ENCODE assay signal across 10 mouse cellular contexts in the genomic region with DNA sequence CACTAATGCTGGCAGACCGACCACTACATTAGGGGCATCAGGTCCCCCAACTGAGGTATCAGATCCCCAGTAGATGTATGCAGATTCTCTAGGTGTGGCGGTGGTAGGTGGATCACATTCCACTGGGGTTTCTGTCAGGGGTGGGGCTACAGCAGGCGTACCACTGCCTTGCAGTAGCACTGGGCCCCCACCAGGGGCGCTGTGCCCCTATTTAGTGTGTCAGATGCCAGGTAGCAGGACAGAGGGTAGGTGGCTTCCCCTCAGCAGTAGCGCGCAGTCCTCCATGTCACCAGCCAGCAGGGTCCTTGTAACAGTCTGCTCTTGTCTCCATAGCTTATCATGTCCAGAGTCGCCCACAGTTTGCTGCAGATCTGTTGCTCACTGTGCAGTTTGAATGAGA.
DNase-seq lines count a peak whose midpoint lies in the region; ATAC-seq and TF ChIP-seq lines count a peak whose summit lies in the region.
"Had no signal": no experiment of that assay in that cellular context is flagged by ENCODE, and none has a peak within 500 bp of the region (broad histone marks: within the 10 kb centered on the region; RNA-seq: fewer than 3 reads in every experiment).

No protein-coding gene starts in this region.

- WGBS in heart, postnatal 0 days = 42% methylated on average over 7 of the region's 7 CpGs
- WGBS in neural tube, embryonic 13.5 days = 55% methylated on average over 7 of the region's 7 CpGs
- WGBS in neural tube, embryonic 15.5 days = 60% methylated on average over 7 of the region's 7 CpGs
- 61% methylated on average over 7 of the region's 7 CpGs for WGBS in midbrain, postnatal 0 days

- H3K9ac ChIP-seq in heart, postnatal 0 days (replicated peaks; ENCODE audit: low read depth, low read length) = no peak overlapping the region
- no peak overlapping the region for H3K9ac ChIP-seq in neural tube, embryonic 13.5 days
- no peak overlapping the region for H3K9ac ChIP-seq in neural tube, embryonic 15.5 days (replicated peaks)
- no peak overlapping the region for H3K9ac ChIP-seq in midbrain, postnatal 0 days (replicated peaks; ENCODE audit: low read length, poor library complexity, severe bottlenecking)
- H3K9ac ChIP-seq: lung, embryonic 15.5 days; stomach, embryonic 15.5 days had no signal

- ATAC-seq in heart, postnatal 0 days (ENCODE audit: insufficient read depth, low read depth) = no peak
- peak; percentile 21; the same call in 1 of the 2 replicates for ATAC-seq in neural tube, embryonic 13.5 days (ENCODE audit: low read depth)
- no peak for ATAC-seq in neural tube, embryonic 15.5 days (ENCODE audit: low FRiP score)
- peak; percentile 65 for ATAC-seq in common myeloid progenitor, adult 5-6 weeks (replicated peaks; ENCODE audit: low read depth, poor library complexity, severe bottlenecking)
- no peak for ATAC-seq in midbrain, postnatal 0 days (ENCODE audit: low FRiP score)

- no peaks in the 10 kb centered on the region for H3K4me1 ChIP-seq in heart, postnatal 0 days (ENCODE audit: control insufficient read depth, insufficient read depth)
- H3K4me1 ChIP-seq in neural tube, embryonic 13.5 days (replicated peaks) = peaks cover 7% of the 10 kb centered on the region
- H3K4me1 ChIP-seq in neural tube, embryonic 15.5 days = peaks cover 19% of the 10 kb centered on the region
- no peaks in the 10 kb centered on the region for H3K4me1 ChIP-seq in midbrain, postnatal 0 days (ENCODE audit: insufficient read depth, low read length)
- H3K4me1 ChIP-seq: lung, embryonic 15.5 days; stomach, embryonic 15.5 days had no signal

- H3K9me3 ChIP-seq in heart, postnatal 0 days (replicated peaks; ENCODE audit: control insufficient read depth, low read length) = no peaks in the 10 kb centered on the region
- H3K9me3 ChIP-seq in neural tube, embryonic 13.5 days = no peaks in the 10 kb centered on the region
- no peaks in the 10 kb centered on the region for H3K9me3 ChIP-seq in neural tube, embryonic 15.5 days (replicated peaks)
- no peaks in the 10 kb centered on the region for H3K9me3 ChIP-seq in midbrain, postnatal 0 days (ENCODE audit: low read length)
- H3K9me3 ChIP-seq: lung, embryonic 15.5 days; stomach, embryonic 15.5 days had no signal

- peak; percentile 40; the same call in 1 of the 2 replicates for TF ChIP-seq CTCF in heart, postnatal 0 days (IDR thresholded peaks at IDR 0.05; ENCODE audit: low read depth)
- peak; percentile 75 for TF ChIP-seq CTCF in midbrain, postnatal 0 days (IDR thresholded peaks at IDR 0.05)

- H3K4me2 ChIP-seq in heart, postnatal 0 days (ENCODE audit: low read depth, low read length) = no peak overlapping the region
- H3K4me2 ChIP-seq in neural tube, embryonic 13.5 days = no peak overlapping the region
- no peak overlapping the region for H3K4me2 ChIP-seq in neural tube, embryonic 15.5 days
- H3K4me2 ChIP-seq in midbrain, postnatal 0 days (ENCODE audit: low read depth, low read length, poor library complexity, severe bottlenecking) = no peak overlapping the region
- H3K4me2 ChIP-seq: lung, embryonic 15.5 days; stomach, embryonic 15.5 days had no signal

- TF ChIP-seq EP300 in heart, postnatal 0 days (IDR thresholded peaks at IDR 0.05; ENCODE audit: low read depth) = no peak

- H3K27ac ChIP-seq in heart, postnatal 0 days (ENCODE audit: low read depth) = no peak overlapping the region
- no peak overlapping the region for H3K27ac ChIP-seq in neural tube, embryonic 13.5 days (replicated peaks)
- H3K27ac ChIP-seq in neural tube, embryonic 15.5 days (replicated peaks) = no peak overlapping the region
- H3K27ac ChIP-seq in midbrain, postnatal 0 days (ENCODE audit: low read depth, low read length) = no peak overlapping the region
- H3K27ac ChIP-seq: lung, embryonic 15.5 days; stomach, embryonic 15.5 days had no signal

- no peaks in the 10 kb centered on the region for H3K36me3 ChIP-seq in heart, postnatal 0 days (replicated peaks; ENCODE audit: control insufficient read depth, insufficient read depth, low read length)
- no peaks in the 10 kb centered on the region for H3K36me3 ChIP-seq in neural tube, embryonic 13.5 days
- H3K36me3 ChIP-seq in neural tube, embryonic 15.5 days = no peaks in the 10 kb centered on the region
- no peaks in the 10 kb centered on the region for H3K36me3 ChIP-seq in midbrain, postnatal 0 days (ENCODE audit: insufficient read depth, low read length)
- H3K36me3 ChIP-seq: lung, embryonic 15.5 days; stomach, embryonic 15.5 days had no signal

- no peaks in the 10 kb centered on the region for H3K27me3 ChIP-seq in heart, postnatal 0 days (ENCODE audit: control insufficient read depth, insufficient read depth, low read length)
- H3K27me3 ChIP-seq in neural tube, embryonic 13.5 days = no peaks in the 10 kb centered on the region
- no peaks in the 10 kb centered on the region for H3K27me3 ChIP-seq in neural tube, embryonic 15.5 days (replicated peaks)
- H3K27me3 ChIP-seq in midbrain, postnatal 0 days (ENCODE audit: insufficient read depth, low read length) = no peaks in the 10 kb centered on the region
- H3K27me3 ChIP-seq: lung, embryonic 15.5 days; stomach, embryonic 15.5 days had no signal

- no peak for DNase-seq in heart, postnatal 0 days (ENCODE audit: low spot score)
- no peak for DNase-seq in heart, postnatal 36 days
- DNase-seq in midbrain, postnatal 0 days (ENCODE audit: low spot score) = no peak
- DNase-seq in gastrocnemius, adult 8-10 months (ENCODE audit: low spot score in 2 of 2) = no peak
- DNase-seq in ovary, postnatal 36 days (ENCODE audit: low spot score) = no peak

- intact Hi-C loops in heart, postnatal 36 days (cut with DNase I) = no loop called here

- H3K4me3 ChIP-seq in heart, postnatal 0 days (ENCODE audit: low read depth, low read length) = no peak overlapping the region
- H3K4me3 ChIP-seq in neural tube, embryonic 13.5 days = no peak overlapping the region
- H3K4me3 ChIP-seq in neural tube, embryonic 15.5 days (replicated peaks) = no peak overlapping the region
- no peak overlapping the region for H3K4me3 ChIP-seq in midbrain, postnatal 0 days (ENCODE audit: low read depth, low read length)
- H3K4me3 ChIP-seq: lung, embryonic 15.5 days; stomach, embryonic 15.5 days had no signal

Comparison
In these comparisons a context has a peak if more than half of its experiments do, and no peak if none do; other contexts are left out.
1. ATAC-seq: peak in neural tube, embryonic 13.5 days (single experiment) and common myeloid progenitor, adult 5-6 weeks (single experiment); none in heart, postnatal 0 days (single experiment), neural tube, embryonic 15.5 days (single experiment) and midbrain, postnatal 0 days (single experiment).